Comparison of ENCODE assay signal across 10 mouse cellular contexts in the genomic region with DNA sequence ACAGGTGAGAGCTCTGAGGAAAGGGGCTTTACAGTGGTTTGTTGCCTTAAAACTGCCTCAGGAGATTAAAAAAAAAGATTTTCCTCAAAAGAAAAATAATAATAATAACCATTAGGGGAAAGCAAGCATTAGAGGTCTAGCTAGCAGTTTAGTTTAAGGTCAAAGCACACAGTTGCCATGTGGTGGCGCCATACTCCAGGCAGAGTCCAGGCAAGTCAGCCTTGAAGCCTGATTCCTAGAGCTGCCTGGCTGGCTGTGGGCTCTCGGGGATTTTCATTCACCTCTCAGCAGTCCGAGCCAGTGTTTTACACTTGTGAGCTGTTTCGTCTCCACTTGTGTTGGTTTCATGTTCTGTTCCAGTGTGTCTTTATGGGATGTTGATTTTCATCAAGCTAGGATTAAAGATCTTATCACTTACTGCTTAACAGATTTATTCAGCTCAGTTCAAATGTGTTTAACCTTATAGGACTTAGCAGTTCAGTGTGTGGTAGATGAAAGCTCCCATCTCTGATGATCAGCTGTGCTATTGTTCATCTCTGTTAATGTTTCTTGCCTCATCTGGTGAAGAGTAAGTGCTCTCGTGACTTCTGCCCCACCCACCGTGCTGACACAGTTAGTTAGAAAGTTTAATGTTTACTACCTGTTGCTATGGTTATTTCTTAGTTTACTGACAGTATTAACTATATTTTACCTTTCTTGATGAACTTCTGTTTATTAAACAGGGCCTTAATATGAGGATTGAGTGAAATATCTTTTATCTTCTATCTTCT. TPM values are rescaled to one million over a fixed set of nuclear protein-coding genes. Genes with fewer than 3 reads are reported as not detected.
DNase-seq lines count a peak whose midpoint lies in the region; ATAC-seq and TF ChIP-seq lines count a peak whose summit lies in the region.
"Had no signal": no experiment of that assay in that cellular context is flagged by ENCODE, and none has a peak within 500 bp of the region (broad histone marks: within the 10 kb centered on the region; RNA-seq: fewer than 3 reads in every experiment).

No protein-coding gene starts in this region.

- peak; percentile 77 for TF ChIP-seq CTCF in cortical plate, adult 2 months (IDR thresholded peaks at IDR 0.05; ENCODE audit: extremely low read depth, insufficient read depth, low read length)

- H3K9ac ChIP-seq in hindbrain, embryonic 11.5 days (ENCODE audit: low read depth, low read length): no peak overlapping the region
- H3K9ac ChIP-seq in hindbrain, embryonic 16.5 days (ENCODE audit: low read depth, low read length): no peak overlapping the region
- no peak overlapping the region for H3K9ac ChIP-seq in limb, embryonic 11.5 days (ENCODE audit: low read length)
- H3K9ac ChIP-seq: embryonic facial prominence, embryonic 12.5 days; midbrain, embryonic 12.5 days had no signal

- TF ChIP-seq POLR2A in cortical plate, adult 2 months (IDR thresholded peaks at IDR 0.05; ENCODE audit: extremely low read depth, insufficient read depth, low read length): no peak

- no peak overlapping the region for H3K4me2 ChIP-seq in hindbrain, embryonic 11.5 days (replicated peaks; ENCODE audit: low read depth, low read length)
- no peak overlapping the region for H3K4me2 ChIP-seq in hindbrain, embryonic 16.5 days (ENCODE audit: low read length)
- no peak overlapping the region for H3K4me2 ChIP-seq in limb, embryonic 11.5 days (ENCODE audit: low read depth, severe bottlenecking)
- H3K4me2 ChIP-seq: embryonic facial prominence, embryonic 12.5 days; midbrain, embryonic 12.5 days had no signal

- 68% methylated on average over 6 of the region's 6 CpGs for WGBS in hindbrain, embryonic 11.5 days
- 56% methylated on average over 6 of the region's 6 CpGs for WGBS in hindbrain, embryonic 16.5 days
- 71% methylated on average over 6 of the region's 6 CpGs for WGBS in limb, embryonic 11.5 days

- H3K4me1 ChIP-seq in hindbrain, embryonic 11.5 days (replicated peaks; ENCODE audit: control insufficient read depth, insufficient read depth, low read length): no peaks in the 10 kb centered on the region
- no peaks in the 10 kb centered on the region for H3K4me1 ChIP-seq in hindbrain, embryonic 16.5 days (ENCODE audit: control insufficient read depth, insufficient read depth, low read depth, low read length)
- H3K4me1 ChIP-seq in cortical plate, adult 2 months (ENCODE audit: control insufficient read depth, insufficient read depth, low read length): no peaks in the 10 kb centered on the region
- no peaks in the 10 kb centered on the region for H3K4me1 ChIP-seq in limb, embryonic 11.5 days (ENCODE audit: control insufficient read depth, insufficient read depth, low read length)
- H3K4me1 ChIP-seq: embryonic facial prominence, embryonic 12.5 days; midbrain, embryonic 12.5 days had no signal

- no peak overlapping the region for H3K4me3 ChIP-seq in hindbrain, embryonic 11.5 days (ENCODE audit: low read depth, low read length)
- no peak overlapping the region for H3K4me3 ChIP-seq in hindbrain, embryonic 16.5 days (ENCODE audit: low read length)
- no peak overlapping the region for H3K4me3 ChIP-seq in cortical plate, adult 2 months (ENCODE audit: insufficient read depth, low read length)
- H3K4me3 ChIP-seq in limb, embryonic 11.5 days (ENCODE audit: low read depth, low read length): no peak overlapping the region
- H3K4me3 ChIP-seq: embryonic facial prominence, embryonic 12.5 days; midbrain, embryonic 12.5 days had no signal

- no peak for ATAC-seq in hindbrain, embryonic 11.5 days (ENCODE audit: low FRiP score)
- ATAC-seq in hindbrain, embryonic 16.5 days: no peak
- no peak for ATAC-seq in limb, embryonic 11.5 days (ENCODE audit: insufficient number of reproducible peaks, low FRiP score, low TSS enrichment, low read depth)

- peaks cover 13% of the 10 kb centered on the region for H3K36me3 ChIP-seq in hindbrain, embryonic 11.5 days (ENCODE audit: control insufficient read depth, insufficient read depth, low read length)
- peaks cover 36% of the 10 kb centered on the region for H3K36me3 ChIP-seq in hindbrain, embryonic 16.5 days (ENCODE audit: control insufficient read depth, insufficient read depth, low read length)
- peaks cover 10% of the 10 kb centered on the region; the same call in 1 of the 2 replicates for H3K36me3 ChIP-seq in limb, embryonic 11.5 days (ENCODE audit: control insufficient read depth, insufficient read depth, low read length)

- H3K27ac ChIP-seq in hindbrain, embryonic 11.5 days (ENCODE audit: low read depth, low read length): no peak overlapping the region
- no peak overlapping the region for H3K27ac ChIP-seq in hindbrain, embryonic 16.5 days (ENCODE audit: low read depth, low read length)
- H3K27ac ChIP-seq in cortical plate, adult 2 months (ENCODE audit: insufficient read depth, low read length): no peak overlapping the region
- no peak overlapping the region for H3K27ac ChIP-seq in limb, embryonic 11.5 days (replicated peaks; ENCODE audit: low read depth, low read length)
- H3K27ac ChIP-seq: embryonic facial prominence, embryonic 12.5 days; midbrain, embryonic 12.5 days had no signal

- no peaks in the 10 kb centered on the region for H3K27me3 ChIP-seq in hindbrain, embryonic 11.5 days (ENCODE audit: control insufficient read depth, insufficient read depth, low read length)
- no peaks in the 10 kb centered on the region for H3K27me3 ChIP-seq in hindbrain, embryonic 16.5 days (replicated peaks; ENCODE audit: control insufficient read depth, insufficient read depth, low read length)
- no peaks in the 10 kb centered on the region for H3K27me3 ChIP-seq in limb, embryonic 11.5 days (ENCODE audit: control insufficient read depth, insufficient read depth, low read length)
- H3K27me3 ChIP-seq: embryonic facial prominence, embryonic 12.5 days; midbrain, embryonic 12.5 days had no signal

- peak; percentile 65 for DNase-seq in hindbrain, embryonic 11.5 days (ENCODE audit: low spot score)
- DNase-seq in adipocyte (ENCODE audit: low spot score): peak; percentile 57
- DNase-seq in heart, postnatal 4 days: peak; percentile 85
- DNase-seq in limb, embryonic 11.5 days (ENCODE audit: low spot score): peak; percentile 68
- peak; percentile 45 for DNase-seq in ovary, postnatal 14 days (ENCODE audit: low spot score)
- DNase-seq in thymus, postnatal 10 days (ENCODE audit: low spot score in 2 of 2): peak; percentile 14 to 51

- H3K9me3 ChIP-seq in hindbrain, embryonic 11.5 days (ENCODE audit: control insufficient read depth, low read length): no peaks in the 10 kb centered on the region
- H3K9me3 ChIP-seq in hindbrain, embryonic 16.5 days (ENCODE audit: control insufficient read depth, low read length): no peaks in the 10 kb centered on the region
- no peaks in the 10 kb centered on the region for H3K9me3 ChIP-seq in limb, embryonic 11.5 days (ENCODE audit: control insufficient read depth, low read length)
- H3K9me3 ChIP-seq: embryonic facial prominence, embryonic 12.5 days; midbrain, embryonic 12.5 days had no signal

RNA-seq across cellular contexts. Expression of a gene that starts 21.1 kb away (rescaled TPM):
- polyA plus RNA-seq in hindbrain, embryonic 11.5 days (2014; fragmentation: Nextera tagmentation; extraction: Ambion mirVana): 79.3 and 91.2 TPM in 2 replicates
- 63.7 and 72.1 TPM in 2 replicates for polyA plus RNA-seq in hindbrain, embryonic 16.5 days (2015; fragmentation: Nextera tagmentation; extraction: Ambion mirVana)
- 29.7 and 30.4 TPM in 2 replicates for polyA plus RNA-seq in cortical plate, adult 2 months (2012; rRNA removed)
- total RNA-seq in heart, postnatal 4 days (2021): 10 to 100 TPM; 29.1 to 32.2 TPM
- polyA plus RNA-seq in limb, embryonic 11.5 days (2014; fragmentation: Nextera tagmentation; extraction: Ambion mirVana): 73.3 and 86.1 TPM in 2 replicates

RNA-seq across cellular contexts. Expression of a gene that starts 33.0 kb away (rescaled TPM):
- polyA plus RNA-seq in hindbrain, embryonic 11.5 days (2014; fragmentation: Nextera tagmentation; extraction: Ambion mirVana): 1,716 and 2,020 TPM in 2 replicates
- 893 and 1,080 TPM in 2 replicates for polyA plus RNA-seq in hindbrain, embryonic 16.5 days (2015; fragmentation: Nextera tagmentation; extraction: Ambion mirVana)
- 233 and 242 TPM in 2 replicates for polyA plus RNA-seq in cortical plate, adult 2 months (2012; rRNA removed)
- 1,000 to 10,000 TPM in 1 of 2 experiments, 100 to 1,000 TPM in 1; 990 to 1,046 TPM for total RNA-seq in heart, postnatal 4 days (2021)
- polyA plus RNA-seq in limb, embryonic 11.5 days (2014; fragmentation: Nextera tagmentation; extraction: Ambion mirVana): 1,587 and 1,677 TPM in 2 replicates

Comparison
In these comparisons a context has a peak if more than half of its experiments do, and no peak if none do; other contexts are left out.
1. DNase-seq: peak in every context shown above with its lines; median percentile 85 in heart, postnatal 4 days; 68 in limb, embryonic 11.5 days; 65 in hindbrain, embryonic 11.5 days; 57 in adipocyte; 45 in ovary, postnatal 14 days; 32 in thymus, postnatal 10 days.